ENCODE assay signal across 10 mouse cellular contexts in genomic region chr12:117251663-117252425, GRCm38 (mm10).
DNase-seq lines count a peak whose midpoint lies in the region; ATAC-seq lines count a peak whose summit lies in the region.
"Had no signal": no experiment of that assay in that cellular context is flagged by ENCODE, and none has a peak within 500 bp of the region (broad histone marks: within the 10 kb centered on the region; RNA-seq: fewer than 3 reads in every experiment).

No protein-coding gene starts in this region.

- no peak overlapping the region for H3K9ac ChIP-seq in hindbrain, embryonic 16.5 days (ENCODE audit: low read depth, low read length)
- H3K9ac ChIP-seq: neural tube, embryonic 13.5 days had no signal

- 23% methylated on average over 11 of the region's 11 CpGs for WGBS in embryonic facial prominence, embryonic 10.5 days
- WGBS in hindbrain, embryonic 16.5 days: 24% methylated on average over 11 of the region's 11 CpGs

- no peaks in the 10 kb centered on the region for H3K9me3 ChIP-seq in embryonic facial prominence, embryonic 10.5 days
- H3K9me3 ChIP-seq in hindbrain, embryonic 16.5 days (ENCODE audit: control insufficient read depth, low read length): no peaks in the 10 kb centered on the region
- H3K9me3 ChIP-seq: neural tube, embryonic 13.5 days had no signal

- ATAC-seq in hindbrain, embryonic 16.5 days: no peak
- no peak for ATAC-seq in megakaryocyte, adult 5-6 weeks (ENCODE audit: poor library complexity, severe bottlenecking)
- ATAC-seq: inflammation-experienced regulatory T-cells, adult 6 months had no signal

- no peak overlapping the region for H3K4me3 ChIP-seq in embryonic facial prominence, embryonic 10.5 days
- H3K4me3 ChIP-seq in hindbrain, embryonic 16.5 days (ENCODE audit: low read length): no peak overlapping the region
- H3K4me3 ChIP-seq: neural tube, embryonic 13.5 days had no signal

- H3K4me1 ChIP-seq in embryonic facial prominence, embryonic 10.5 days: peaks cover 55% of the 10 kb centered on the region
- peaks cover 9% of the 10 kb centered on the region for H3K4me1 ChIP-seq in hindbrain, embryonic 16.5 days (ENCODE audit: control insufficient read depth, insufficient read depth, low read depth, low read length)

- H3K4me2 ChIP-seq in hindbrain, embryonic 16.5 days (ENCODE audit: low read length): no peak overlapping the region
- H3K4me2 ChIP-seq: neural tube, embryonic 13.5 days had no signal

- DNase-seq in embryo, embryonic 10.5 days (ENCODE audit: low spot score): peak; percentile 67
- DNase-seq in embryo, embryonic 9.5 days (ENCODE audit: extremely low spot score): no peak
- peak; percentile 47 for DNase-seq in embryonic facial prominence, embryonic 10.5 days (ENCODE audit: low spot score)
- peak; percentile 44 for DNase-seq in mesoderm, embryonic 11.5 days (ENCODE audit: low read depth, low spot score)
- no peak for DNase-seq in frontal cortex, postnatal 25 days (ENCODE audit: low spot score in 2 of 2)
- DNase-seq in cerebellum, adult 18-20 months: no peak

- peaks cover 40% of the 10 kb centered on the region for H3K36me3 ChIP-seq in embryonic facial prominence, embryonic 10.5 days (replicated peaks)
- H3K36me3 ChIP-seq in hindbrain, embryonic 16.5 days (ENCODE audit: control insufficient read depth, insufficient read depth, low read length): peaks cover 7% of the 10 kb centered on the region; the same call in 1 of the 2 replicates

- peak overlapping the region; percentile 81 for H3K27ac ChIP-seq in embryonic facial prominence, embryonic 10.5 days (replicated peaks)
- H3K27ac ChIP-seq in hindbrain, embryonic 16.5 days (ENCODE audit: low read depth, low read length): peak overlapping the region; percentile 3; the same call in 1 of the 2 replicates
- H3K27ac ChIP-seq: neural tube, embryonic 13.5 days had no signal

- no peaks in the 10 kb centered on the region for H3K27me3 ChIP-seq in embryonic facial prominence, embryonic 10.5 days (replicated peaks; ENCODE audit: low read depth, poor library complexity, severe bottlenecking)
- H3K27me3 ChIP-seq in hindbrain, embryonic 16.5 days (replicated peaks; ENCODE audit: control insufficient read depth, insufficient read depth, low read length): no peaks in the 10 kb centered on the region

Comparison
In these comparisons a context has a peak if more than half of its experiments do, and no peak if none do; other contexts are left out.
1. DNase-seq: peak in embryo, embryonic 10.5 days (single experiment), embryonic facial prominence, embryonic 10.5 days (single experiment) and mesoderm, embryonic 11.5 days (single experiment); none in embryo, embryonic 9.5 days (single experiment), frontal cortex, postnatal 25 days (0 of 2) and cerebellum, adult 18-20 months (0 of 2).